Mouse (Mus musculus): Measurements from ENCODE around the gene BC037034. TPM values are rescaled to one million over a fixed set of nuclear protein-coding genes. Genes with fewer than 3 reads are reported as not detected.
"Not testable (repeated sequence)": the region's sequence is repeated elsewhere in the genome, so short reads cannot be mapped to it uniquely, and the experiment has no call there.

The BC037034 gene
- polyA plus RNA-seq, 1 experiment from 2014 or later = 6.6 TPM

GRCm38 (mm10) chr5:138222111-138222510, 41.7 kb downstream of the BC037034 start:
- Histone ChIP-seq H3K4me3 (ENCODE audit: low read depth, low read length) (no peak overlapping the region), H3K27me3 (ENCODE audit: insufficient read depth, low read length) (no peaks in the 10 kb centered on the region), H3K27ac (ENCODE audit: low read depth) (no peak overlapping the region), H3K4me2 (no peak overlapping the region), H3K36me3 (ENCODE audit: insufficient read depth) (no peaks in the 10 kb centered on the region), H3K9ac (no peak overlapping the region), H3K4me1 (ENCODE audit: insufficient read depth) (no peaks in the 10 kb centered on the region), H3K9me3 (ENCODE audit: low read depth, low read length) (no peaks in the 10 kb centered on the region)
- WGBS = 25% methylated on average over 4 of the region's 4 CpGs
- peak; percentile 90 for DNase-seq
- ATAC-seq (ENCODE audit: insufficient read depth) = no peak
- TF ChIP-seq CTCF (IDR thresholded peaks at IDR 0.05; ENCODE audit: low read depth) = peak; percentile 79

GRCm38 (mm10) chr5:138219864-138220263, 44.0 kb downstream of the BC037034 start:
- 29% methylated on average over 2 of the region's 2 CpGs for WGBS
- Histone ChIP-seq H3K4me3 (ENCODE audit: low read depth, low read length) (no peak overlapping the region), H3K27me3 (ENCODE audit: insufficient read depth, low read length) (no peaks in the 10 kb centered on the region), H3K4me1 (ENCODE audit: insufficient read depth) (no peaks in the 10 kb centered on the region), H3K9me3 (ENCODE audit: low read depth, low read length) (no peaks in the 10 kb centered on the region), H3K4me2 (no peak overlapping the region), H3K27ac (ENCODE audit: low read depth) (no peak overlapping the region), H3K9ac (no peak overlapping the region), H3K36me3 (ENCODE audit: insufficient read depth) (no peaks in the 10 kb centered on the region)
- DNase-seq (no peak), ATAC-seq (ENCODE audit: insufficient read depth) (no peak)
- no peak for TF ChIP-seq CTCF (IDR thresholded peaks at IDR 0.05; ENCODE audit: low read depth)

DNA sequence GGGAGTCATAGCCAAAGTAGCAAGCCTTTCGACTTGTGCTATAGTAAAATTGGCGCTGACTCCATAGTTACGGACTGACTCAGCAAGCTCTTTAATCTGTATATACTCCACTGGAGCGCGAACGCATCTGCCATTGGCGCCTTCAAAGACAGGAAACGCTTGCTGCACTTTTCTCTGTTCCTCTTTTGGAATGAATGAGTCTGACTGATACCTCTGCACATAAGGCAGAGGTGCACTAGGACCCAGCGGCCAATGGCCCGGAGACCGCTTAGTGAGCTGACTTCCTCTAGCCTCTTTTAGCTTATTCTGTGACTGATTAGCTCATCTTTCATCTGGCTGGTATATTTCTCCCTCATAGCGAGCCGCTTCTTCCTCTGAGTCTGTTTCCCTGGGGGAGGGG, 47.2 kb downstream of the BC037034 start:
- H3K4me2 ChIP-seq; H3K4me3 ChIP-seq (ENCODE audit: low read depth, low read length); H3K9ac ChIP-seq; H3K4me1 ChIP-seq (ENCODE audit: insufficient read depth); H3K27ac ChIP-seq (ENCODE audit: low read depth); H3K27me3 ChIP-seq (ENCODE audit: insufficient read depth, low read length); ATAC-seq (ENCODE audit: insufficient read depth); DNase-seq; H3K36me3 ChIP-seq (ENCODE audit: insufficient read depth); H3K9me3 ChIP-seq (ENCODE audit: low read depth, low read length): not testable (repeated sequence)
- WGBS = 90% methylated on average over 13 of the region's 13 CpGs

Other genes with a start within 250 kb of the BC037034 start
- gene Smok3a, start 242.8 kb downstream of the BC037034 start, polyA plus RNA-seq (2014; fragmentation: Nextera tagmentation; extraction: Ambion mirVana) = not detected in 2 replicates
- gene Smok3b, start 242.6 kb downstream of the BC037034 start, polyA plus RNA-seq (2014; fragmentation: Nextera tagmentation; extraction: Ambion mirVana) = not detected in 2 replicates
- not detected in 2 replicates for gene Smok3c, start 210.8 kb downstream of the BC037034 start, polyA plus RNA-seq (2014; fragmentation: Nextera tagmentation; extraction: Ambion mirVana)
- 24.5 and 27.2 TPM in 2 replicates for gene Zkscan1, start 178.9 kb downstream of the BC037034 start, polyA plus RNA-seq (2014; fragmentation: Nextera tagmentation; extraction: Ambion mirVana)
- 63.0 and 64.9 TPM in 2 replicates for gene Zscan21, start 147.1 kb downstream of the BC037034 start, polyA plus RNA-seq (2014; fragmentation: Nextera tagmentation; extraction: Ambion mirVana)
- gene Zfp113, start 108.3 kb downstream of the BC037034 start, polyA plus RNA-seq (2014; fragmentation: Nextera tagmentation; extraction: Ambion mirVana) = 16.6 and 18.1 TPM in 2 replicates
- 256 and 259 TPM in 2 replicates for gene Cops6, start 103.0 kb downstream of the BC037034 start, polyA plus RNA-seq (2014; fragmentation: Nextera tagmentation; extraction: Ambion mirVana)
- 19.2 and 20.6 TPM in 2 replicates for gene Ap4m1, start 92.0 kb downstream of the BC037034 start, polyA plus RNA-seq (2014; fragmentation: Nextera tagmentation; extraction: Ambion mirVana)
- 225 and 233 TPM in 2 replicates for gene Mcm7, start 91.6 kb downstream of the BC037034 start, polyA plus RNA-seq (2014; fragmentation: Nextera tagmentation; extraction: Ambion mirVana)
- gene Taf6, start 76.6 kb downstream of the BC037034 start, polyA plus RNA-seq (2014; fragmentation: Nextera tagmentation; extraction: Ambion mirVana) = 95.6 and 97.6 TPM in 2 replicates
- gene Cnpy4, start 76.5 kb downstream of the BC037034 start, polyA plus RNA-seq (2014; fragmentation: Nextera tagmentation; extraction: Ambion mirVana) = 55.5 and 59.0 TPM in 2 replicates
- gene Mblac1, start 69.7 kb downstream of the BC037034 start, polyA plus RNA-seq (2014; fragmentation: Nextera tagmentation; extraction: Ambion mirVana) = 7.3 and 7.9 TPM in 2 replicates
- not detected in 2 replicates for gene Nxpe5, start 38.1 kb downstream of the BC037034 start, polyA plus RNA-seq (2014; fragmentation: Nextera tagmentation; extraction: Ambion mirVana)
- 44.2 and 46.0 TPM in 2 replicates for gene Lamtor4, start 8.6 kb downstream of the BC037034 start, polyA plus RNA-seq (2014; fragmentation: Nextera tagmentation; extraction: Ambion mirVana)
- 0.78 and 1.6 TPM in 2 replicates for gene Gal3st4, start 8.8 kb upstream of the BC037034 start, polyA plus RNA-seq (2014; fragmentation: Nextera tagmentation; extraction: Ambion mirVana)
- gene Gm43720, start 15.9 kb upstream of the BC037034 start, polyA plus RNA-seq (2014; fragmentation: Nextera tagmentation; extraction: Ambion mirVana) = 0.12 TPM in 1 of 2 replicates, not detected in the other
- gene Gpc2, start 16.0 kb upstream of the BC037034 start, polyA plus RNA-seq (2014; fragmentation: Nextera tagmentation; extraction: Ambion mirVana) = 4.3 and 4.7 TPM in 2 replicates
- 4.3 and 6.3 TPM in 2 replicates for gene Stag3, start 16.2 kb upstream of the BC037034 start, polyA plus RNA-seq (2014; fragmentation: Nextera tagmentation; extraction: Ambion mirVana)
- 0.17 TPM in 1 of 2 replicates, not detected in the other for gene Pvrig, start 77.9 kb upstream of the BC037034 start, polyA plus RNA-seq (2014; fragmentation: Nextera tagmentation; extraction: Ambion mirVana)
- 35.5 and 41.9 TPM in 2 replicates for gene Zfp157, start 177.4 kb upstream of the BC037034 start, polyA plus RNA-seq (2014; fragmentation: Nextera tagmentation; extraction: Ambion mirVana)